Mouse (Mus musculus): ENCODE data around the gene Vasp. TPM values are rescaled to one million over a fixed set of nuclear protein-coding genes. Genes with fewer than 3 reads are reported as not detected.

Gene Vasp
- total RNA-seq, 1 experiment = 92.5 TPM

DNA sequence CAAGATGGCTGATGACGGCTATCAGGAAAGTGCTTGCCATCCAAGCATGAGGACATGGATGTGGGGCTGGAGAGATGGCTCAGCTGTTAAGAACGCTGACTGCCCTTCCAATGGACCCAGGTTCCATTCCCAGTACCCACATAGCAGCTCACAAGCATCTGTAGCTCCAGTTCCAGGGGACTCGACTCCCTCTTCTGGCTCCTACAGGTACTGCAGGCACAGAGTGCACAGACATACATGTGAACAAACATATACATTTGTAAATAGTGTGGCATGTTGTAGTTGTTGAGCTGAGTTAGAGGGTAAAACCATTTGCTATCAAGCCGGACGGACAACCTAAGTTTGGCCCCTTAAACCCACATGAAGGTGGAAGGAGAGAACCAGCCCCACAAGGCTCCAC is 61.6 kb downstream of the Vasp start:
- Histone ChIP-seq H3K4me3 (ENCODE audit: insufficient read depth in 1 of 2, low read depth in 1 of 2, low read length in 2 of 2, poor library complexity in 1 of 2, severe bottlenecking in 1 of 2) (no peak overlapping the region), H3K27ac (ENCODE audit: insufficient read depth, low read depth, low read length, poor library complexity, severe bottlenecking) (no peak overlapping the region), H3K9ac (ENCODE audit: insufficient read depth, low read depth, low read length, poor library complexity, severe bottlenecking) (no peak overlapping the region), H3K4me1 (ENCODE audit: control insufficient read depth in 2 of 2, insufficient read depth in 2 of 2, low read length in 2 of 2, poor library complexity in 1 of 2) (peaks cover 2 to 21% of the 10 kb centered on the region in 2 experiments; a peak in 3 of 4 replicates), H3K36me3 (ENCODE audit: control insufficient read depth, insufficient read depth, low read length, poor library complexity, severe bottlenecking) (no peaks in the 10 kb centered on the region), H3K9me3 (ENCODE audit: control insufficient read depth, insufficient read depth, low read depth, low read length) (no peaks in the 10 kb centered on the region)
- DNase-seq (ENCODE audit: low read depth, low spot score) = no peak
- in situ Hi-C loops (cut with MboI; ENCODE audit: low sequenced_read_pairs in 2 of 2, unreplicated experiment in 2 of 2) = no loop called here
- TF ChIP-seq ZC3H11A (IDR thresholded peaks at IDR 0.05; ENCODE audit: borderline replicate concordance, low read depth, low read length) (no peak; the same call in 1 of the 2 replicates), HCFC1 (IDR thresholded peaks at IDR 0.05; ENCODE audit: borderline replicate concordance, insufficient read depth, low read length) (no peak), CHD2 (IDR thresholded peaks at IDR 0.05; ENCODE audit: low read depth, low read length) (no peak), MAFK (IDR thresholded peaks at IDR 0.05; ENCODE audit: insufficient read depth, low read depth, low read length) (no peak), ZNF384 (IDR thresholded peaks at IDR 0.05; ENCODE audit: low read depth, low read length) (no peak)

DNA sequence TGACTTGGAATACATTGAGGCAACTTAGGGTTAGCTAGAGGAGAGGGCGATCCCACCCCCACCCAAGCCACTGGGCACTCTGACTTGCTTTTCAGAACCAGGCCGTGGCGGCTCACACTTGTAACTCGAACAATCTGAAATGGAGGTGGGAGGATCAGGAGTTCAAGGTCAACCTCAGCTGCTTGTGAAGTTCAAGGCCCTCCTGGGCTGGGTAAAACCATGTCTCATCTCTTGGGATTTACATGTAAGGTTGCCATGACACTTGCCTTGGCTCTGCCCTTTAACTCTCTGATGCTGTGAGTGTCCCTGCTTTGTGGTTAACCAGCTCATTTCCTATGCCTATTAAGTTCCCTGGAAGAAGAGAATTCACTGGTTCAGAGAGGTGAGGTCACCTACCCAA is 62.1 kb downstream of the Vasp start:
- Histone ChIP-seq H3K9ac (ENCODE audit: insufficient read depth, low read depth, low read length, poor library complexity, severe bottlenecking) (no peak overlapping the region), H3K4me1 (ENCODE audit: control insufficient read depth in 2 of 2, insufficient read depth in 2 of 2, low read length in 2 of 2, poor library complexity in 1 of 2) (peaks cover 2 to 18% of the 10 kb centered on the region in 2 experiments; a peak in 3 of 4 replicates), H3K36me3 (ENCODE audit: control insufficient read depth, insufficient read depth, low read length, poor library complexity, severe bottlenecking) (no peaks in the 10 kb centered on the region), H3K4me3 (ENCODE audit: insufficient read depth in 1 of 2, low read depth in 1 of 2, low read length in 2 of 2, poor library complexity in 1 of 2, severe bottlenecking in 1 of 2) (no peak overlapping the region), H3K27ac (ENCODE audit: insufficient read depth, low read depth, low read length, poor library complexity, severe bottlenecking) (no peak overlapping the region), H3K9me3 (ENCODE audit: control insufficient read depth, insufficient read depth, low read depth, low read length) (no peaks in the 10 kb centered on the region)
- DNase-seq (ENCODE audit: low read depth, low spot score) = no peak
- TF ChIP-seq ZC3H11A (IDR thresholded peaks at IDR 0.05; ENCODE audit: borderline replicate concordance, low read depth, low read length) (no peak), CHD2 (IDR thresholded peaks at IDR 0.05; ENCODE audit: low read depth, low read length) (no peak), HCFC1 (IDR thresholded peaks at IDR 0.05; ENCODE audit: borderline replicate concordance, insufficient read depth, low read length) (no peak), ZNF384 (IDR thresholded peaks at IDR 0.05; ENCODE audit: low read depth, low read length) (no peak), MAFK (IDR thresholded peaks at IDR 0.05; ENCODE audit: insufficient read depth, low read depth, low read length) (no peak)
- in situ Hi-C loops (cut with MboI; ENCODE audit: low sequenced_read_pairs in 2 of 2, unreplicated experiment in 2 of 2) = no loop called here

DNA sequence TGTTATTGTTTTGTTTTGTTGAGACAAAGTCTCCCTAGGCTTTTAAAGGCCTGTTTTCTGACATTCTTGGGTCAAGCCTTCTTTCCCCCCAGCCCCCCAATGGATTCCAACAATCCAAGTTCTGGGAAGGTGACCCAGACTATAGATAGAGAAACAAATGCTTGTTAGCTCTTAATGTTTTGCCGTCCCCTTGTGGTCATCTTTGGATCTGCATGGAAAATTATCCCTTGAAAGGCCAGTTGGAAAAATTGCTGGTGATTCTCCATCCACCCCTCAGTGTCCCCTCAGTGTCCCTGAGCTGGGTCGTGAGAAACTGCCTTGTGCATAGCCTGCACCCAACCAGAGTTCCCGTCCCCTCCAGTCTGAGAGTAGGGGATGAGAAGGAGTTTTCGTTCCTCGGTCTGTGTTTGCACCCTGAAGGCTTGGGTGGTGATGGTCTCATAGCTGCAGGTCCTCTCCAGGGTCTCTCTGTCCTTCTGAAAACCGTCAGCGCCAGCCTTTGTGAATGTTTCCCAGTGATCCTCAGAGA is 62.6 kb downstream of the Vasp start:
- in situ Hi-C loops (cut with MboI; ENCODE audit: low sequenced_read_pairs in 2 of 2, unreplicated experiment in 2 of 2) = no loop called here
- no peak overlapping the region for H3K4me3 ChIP-seq (ENCODE audit: insufficient read depth in 1 of 2, low read depth in 1 of 2, low read length in 2 of 2, poor library complexity in 1 of 2, severe bottlenecking in 1 of 2)
- H3K9me3 ChIP-seq (ENCODE audit: control insufficient read depth, insufficient read depth, low read depth, low read length) = no peaks in the 10 kb centered on the region
- H3K36me3 ChIP-seq (ENCODE audit: control insufficient read depth, insufficient read depth, low read length, poor library complexity, severe bottlenecking) = peaks cover 1% of the 10 kb centered on the region; the same call in 1 of the 2 replicates
- peaks cover 2 to 13% of the 10 kb centered on the region in 2 experiments; a peak in 3 of 4 replicates for H3K4me1 ChIP-seq (ENCODE audit: control insufficient read depth in 2 of 2, insufficient read depth in 2 of 2, low read length in 2 of 2, poor library complexity in 1 of 2)
- peak overlapping the region; percentile 67 for H3K27ac ChIP-seq (ENCODE audit: insufficient read depth, low read depth, low read length, poor library complexity, severe bottlenecking)
- peak; percentile 69 for DNase-seq (ENCODE audit: low read depth, low spot score)
- no peak overlapping the region for H3K9ac ChIP-seq (ENCODE audit: insufficient read depth, low read depth, low read length, poor library complexity, severe bottlenecking)
- no peak for TF ChIP-seq CHD2 (IDR thresholded peaks at IDR 0.05; ENCODE audit: low read depth, low read length)
- no peak for TF ChIP-seq MAFK (IDR thresholded peaks at IDR 0.05; ENCODE audit: insufficient read depth, low read depth, low read length)
- TF ChIP-seq ZC3H11A (IDR thresholded peaks at IDR 0.05; ENCODE audit: borderline replicate concordance, low read depth, low read length) = no peak
- no peak for TF ChIP-seq HCFC1 (IDR thresholded peaks at IDR 0.05; ENCODE audit: borderline replicate concordance, insufficient read depth, low read length)
- TF ChIP-seq ZNF384 (IDR thresholded peaks at IDR 0.05; ENCODE audit: low read depth, low read length) = no peak

DNA sequence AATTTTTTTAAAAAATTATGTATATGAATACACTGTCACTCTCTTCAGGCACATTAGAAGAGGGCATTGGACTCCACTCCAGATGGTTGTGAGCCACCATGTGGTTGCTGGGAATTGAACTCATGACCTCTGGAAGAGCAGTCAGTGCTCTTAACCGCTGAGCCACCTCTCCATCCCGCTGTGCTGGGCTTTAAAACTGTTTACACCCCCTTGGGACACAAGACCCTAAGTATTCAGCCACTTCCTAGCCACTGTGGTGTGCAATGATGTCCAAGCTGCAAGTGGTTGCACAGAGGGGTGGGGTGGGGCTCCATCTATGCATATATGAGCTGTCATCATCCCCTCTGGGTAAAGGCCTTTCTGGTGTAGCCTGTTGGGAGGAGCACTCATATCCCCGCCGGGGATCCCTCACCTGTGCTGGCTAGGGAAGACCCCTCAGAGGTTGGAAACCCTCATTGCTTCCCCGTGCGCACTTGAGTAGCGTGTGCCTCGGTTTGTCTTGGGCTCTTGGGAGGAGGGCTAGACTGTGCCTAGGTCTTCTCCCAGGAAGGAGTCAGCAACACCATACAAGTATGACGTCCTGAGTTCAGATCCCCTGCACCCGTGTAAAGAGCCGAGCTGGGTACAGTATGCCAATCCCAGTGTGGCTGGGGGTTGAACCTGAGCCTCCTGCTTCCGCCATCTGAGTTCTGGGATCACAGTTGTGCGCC is 63.3 kb downstream of the Vasp start:
- in situ Hi-C loops (cut with MboI; ENCODE audit: low sequenced_read_pairs in 2 of 2, unreplicated experiment in 2 of 2) = no loop called here
- H3K4me3 ChIP-seq (ENCODE audit: insufficient read depth in 1 of 2, low read depth in 1 of 2, low read length in 2 of 2, poor library complexity in 1 of 2, severe bottlenecking in 1 of 2) = no peak overlapping the region; a peak in 2 of 4 replicates
- no peak for DNase-seq (ENCODE audit: low read depth, low spot score)
- peak overlapping the region; percentile 67 for H3K27ac ChIP-seq (ENCODE audit: insufficient read depth, low read depth, low read length, poor library complexity, severe bottlenecking)
- H3K4me1 ChIP-seq (ENCODE audit: control insufficient read depth in 2 of 2, insufficient read depth in 2 of 2, low read length in 2 of 2, poor library complexity in 1 of 2) = peaks cover 2 to 12% of the 10 kb centered on the region in 2 experiments; a peak in 3 of 4 replicates
- peaks cover 5% of the 10 kb centered on the region; the same call in 1 of the 2 replicates for H3K36me3 ChIP-seq (ENCODE audit: control insufficient read depth, insufficient read depth, low read length, poor library complexity, severe bottlenecking)
- H3K9ac ChIP-seq (ENCODE audit: insufficient read depth, low read depth, low read length, poor library complexity, severe bottlenecking) = no peak overlapping the region
- TF ChIP-seq ZNF384 (IDR thresholded peaks at IDR 0.05; ENCODE audit: low read depth, low read length) = no peak
- no peaks in the 10 kb centered on the region for H3K9me3 ChIP-seq (ENCODE audit: control insufficient read depth, insufficient read depth, low read depth, low read length)

Other genes with a start within 250 kb of the Vasp start
- gene Foxa3, start 248.3 kb downstream of the Vasp start, total RNA-seq (2012; rRNA removed) = 1.6 and 1.7 TPM in 2 replicates
- 91.5 and 105 TPM in 2 replicates for gene Sympk, start 247.4 kb downstream of the Vasp start, total RNA-seq (2012; rRNA removed)
- 0.94 and 2.3 TPM in 2 replicates for gene Rsph6a, start 217.1 kb downstream of the Vasp start, total RNA-seq (2012; rRNA removed)
- gene Dmwd, start 195.6 kb downstream of the Vasp start, total RNA-seq (2012; rRNA removed) = 41.3 and 45.2 TPM in 2 replicates
- 32.6 and 34.1 TPM in 2 replicates for gene Dmpk, start 188.0 kb downstream of the Vasp start, total RNA-seq (2012; rRNA removed)
- gene Six5, start 177.2 kb downstream of the Vasp start, total RNA-seq (2012; rRNA removed) = 2.9 and 3.0 TPM in 2 replicates
- gene Gm4969, start 153.4 kb downstream of the Vasp start, total RNA-seq (2012; rRNA removed) = 1.2 and 1.9 TPM in 2 replicates
- 19.5 and 27.1 TPM in 2 replicates for gene Fbxo46, start 152.0 kb downstream of the Vasp start, total RNA-seq (2012; rRNA removed)
- 8.1 and 11.7 TPM in 2 replicates for gene Qpctl, start 122.5 kb downstream of the Vasp start, total RNA-seq (2012; rRNA removed)
- 355 and 382 TPM in 2 replicates for gene Snrpd2, start 122.1 kb downstream of the Vasp start, total RNA-seq (2012; rRNA removed)
- gene Gipr, start 105.7 kb downstream of the Vasp start, total RNA-seq (2012; rRNA removed) = 1.5 and 3.6 TPM in 2 replicates
- gene Eml2, start 95.4 kb downstream of the Vasp start, total RNA-seq (2012; rRNA removed) = 29.5 and 29.8 TPM in 2 replicates
- 3.8 TPM in 2 replicates for gene Gpr4, start 59.3 kb downstream of the Vasp start, total RNA-seq (2012; rRNA removed)
- 12.6 and 15.8 TPM in 2 replicates for gene Opa3, start 43.5 kb downstream of the Vasp start, total RNA-seq (2012; rRNA removed)
- 2.9 and 9.7 TPM in 2 replicates for gene Ppm1n, start 8.2 kb upstream of the Vasp start, total RNA-seq (2012; rRNA removed)
- 9.9 and 10.8 TPM in 2 replicates for gene Rtn2, start 10.8 kb upstream of the Vasp start, total RNA-seq (2012; rRNA removed)
- 5.8 and 6.3 TPM in 2 replicates for gene Fosb, start 38.2 kb upstream of the Vasp start, total RNA-seq (2012; rRNA removed)
- gene Ercc1, start 73.0 kb upstream of the Vasp start, total RNA-seq (2012; rRNA removed) = 48.0 and 53.2 TPM in 2 replicates
- 18.3 and 26.7 TPM in 2 replicates for gene Cd3eap, start 87.7 kb upstream of the Vasp start, total RNA-seq (2012; rRNA removed)
- 5.3 and 7.4 TPM in 2 replicates for gene Ppp1r13l, start 87.9 kb upstream of the Vasp start, total RNA-seq (2012; rRNA removed)
- gene Ercc2, start 110.2 kb upstream of the Vasp start, total RNA-seq (2012; rRNA removed) = 38.8 and 62.6 TPM in 2 replicates
- 10.1 and 19.5 TPM in 2 replicates for gene Klc3, start 132.3 kb upstream of the Vasp start, total RNA-seq (2012; rRNA removed)
- 0.85 and 1.1 TPM in 2 replicates for gene Ckm, start 133.0 kb upstream of the Vasp start, total RNA-seq (2012; rRNA removed)
- gene Mark4, start 187.0 kb upstream of the Vasp start, total RNA-seq (2012; rRNA removed) = 9.9 and 10.3 TPM in 2 replicates
- 0.85 and 2.2 TPM in 2 replicates for gene Exoc3l2, start 191.5 kb upstream of the Vasp start, total RNA-seq (2012; rRNA removed)
- 3.1 and 3.4 TPM in 2 replicates for gene Bloc1s3, start 236.6 kb upstream of the Vasp start, total RNA-seq (2012; rRNA removed)
- 33.2 and 56.7 TPM in 2 replicates for gene Trappc6a, start 236.6 kb upstream of the Vasp start, total RNA-seq (2012; rRNA removed)
- 0.54 and 0.79 TPM in 2 replicates for gene Nkpd1, start 246.0 kb upstream of the Vasp start, total RNA-seq (2012; rRNA removed)

Data from ES-E14 (cell line).